11 mouse cellular contexts compared by ENCODE assay signal in the genomic region with DNA sequence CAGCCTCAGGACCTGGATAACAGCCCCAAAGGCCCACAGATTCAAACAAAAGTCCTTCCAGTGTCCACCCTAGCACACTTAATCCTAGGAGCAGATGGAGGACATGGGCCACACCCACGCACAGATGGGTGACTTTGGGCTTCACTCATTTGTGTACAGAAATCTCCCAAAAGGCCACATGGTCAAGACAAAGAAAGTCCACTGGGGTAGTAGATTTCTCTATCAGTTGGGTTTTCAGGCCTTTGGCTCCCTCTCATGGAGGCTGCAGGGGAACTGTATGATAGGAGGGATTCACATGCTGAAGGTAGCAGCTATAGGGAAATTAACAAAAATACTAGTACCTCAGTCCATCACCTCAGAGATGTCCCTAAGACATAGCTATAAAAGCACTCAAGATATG. TPM values are rescaled to one million over a fixed set of nuclear protein-coding genes. Genes with fewer than 3 reads are reported as not detected.
DNase-seq lines count a peak whose midpoint lies in the region; ATAC-seq and TF ChIP-seq lines count a peak whose summit lies in the region.
"Had no signal": no experiment of that assay in that cellular context is flagged by ENCODE, and none has a peak within 500 bp of the region (broad histone marks: within the 10 kb centered on the region; RNA-seq: fewer than 3 reads in every experiment).

No protein-coding gene starts in this region.

- no peak for TF ChIP-seq POLR2A in brain, embryonic 14.5 days (IDR thresholded peaks at IDR 0.05; ENCODE audit: borderline replicate concordance, extremely low read depth, insufficient read depth, insufficient read length, poor library complexity, severe bottlenecking)

- no peaks in the 10 kb centered on the region for H3K9me3 ChIP-seq in forebrain, embryonic 14.5 days (replicated peaks; ENCODE audit: control insufficient read depth, low read length)
- H3K9me3 ChIP-seq in forebrain, embryonic 16.5 days (ENCODE audit: control insufficient read depth, low read length) = no peaks in the 10 kb centered on the region
- no peaks in the 10 kb centered on the region for H3K9me3 ChIP-seq in lung, embryonic 16.5 days (ENCODE audit: control insufficient read depth, low read length)
- H3K9me3 ChIP-seq: embryonic facial prominence, embryonic 13.5 days had no signal

- H3K27ac ChIP-seq in forebrain, embryonic 14.5 days (ENCODE audit: low read depth, low read length) = no peak overlapping the region
- no peak overlapping the region for H3K27ac ChIP-seq in forebrain, embryonic 16.5 days (ENCODE audit: low read length)
- H3K27ac ChIP-seq in lung, embryonic 16.5 days (ENCODE audit: low read length) = no peak overlapping the region
- H3K27ac ChIP-seq: embryonic facial prominence, embryonic 13.5 days had no signal

- DNase-seq in forebrain, embryonic 14.5 days (ENCODE audit: low spot score) = peak; percentile 53
- DNase-seq in lung, postnatal 25 days (ENCODE audit: low spot score) = no peak
- DNase-seq in brain, embryonic 14.5 days (ENCODE audit: low read depth) = peak; percentile 63
- DNase-seq in layer of hippocampus, postnatal 14 days (ENCODE audit: low spot score in 2 of 2) = peak; percentile 27 to 52
- DNase-seq in gastrocnemius, postnatal 10 days = no peak
- DNase-seq in gastrocnemius, adult 8-10 months (ENCODE audit: low spot score in 2 of 2) = no peak

- no peaks in the 10 kb centered on the region for H3K27me3 ChIP-seq in forebrain, embryonic 14.5 days (replicated peaks; ENCODE audit: control insufficient read depth, insufficient read depth, low read length)
- no peaks in the 10 kb centered on the region for H3K27me3 ChIP-seq in forebrain, embryonic 16.5 days (replicated peaks; ENCODE audit: control insufficient read depth, insufficient read depth, low read length)
- H3K27me3 ChIP-seq in lung, embryonic 16.5 days (ENCODE audit: control insufficient read depth, insufficient read depth, low read depth, low read length) = no peaks in the 10 kb centered on the region

- WGBS in forebrain, embryonic 14.5 days = 61% methylated on average over 1 of the region's 1 CpGs
- WGBS in forebrain, embryonic 16.5 days = 55% methylated on average over 1 of the region's 1 CpGs
- WGBS in lung, embryonic 16.5 days = 50% methylated on average over 1 of the region's 1 CpGs

- no peak overlapping the region for H3K4me3 ChIP-seq in forebrain, embryonic 14.5 days (ENCODE audit: low read depth, low read length)
- no peak overlapping the region for H3K4me3 ChIP-seq in forebrain, embryonic 16.5 days (replicated peaks; ENCODE audit: low read length)
- H3K4me3 ChIP-seq in lung, embryonic 16.5 days (ENCODE audit: low read length) = no peak overlapping the region
- H3K4me3 ChIP-seq: embryonic facial prominence, embryonic 13.5 days had no signal

- peak; percentile 45; the same call in 1 of the 2 replicates for TF ChIP-seq CTCF in brain, embryonic 14.5 days (IDR thresholded peaks at IDR 0.05; ENCODE audit: borderline replicate concordance, extremely low read depth, insufficient read depth, insufficient read length)

- H3K4me1 ChIP-seq in forebrain, embryonic 14.5 days (ENCODE audit: control insufficient read depth, insufficient read depth, low read length) = no peaks in the 10 kb centered on the region
- no peaks in the 10 kb centered on the region for H3K4me1 ChIP-seq in forebrain, embryonic 16.5 days (replicated peaks; ENCODE audit: control insufficient read depth, insufficient read depth, low read length)
- no peaks in the 10 kb centered on the region for H3K4me1 ChIP-seq in lung, embryonic 16.5 days (replicated peaks; ENCODE audit: control insufficient read depth, insufficient read depth, low read length)
- H3K4me1 ChIP-seq: embryonic facial prominence, embryonic 13.5 days had no signal

- no peak overlapping the region for H3K9ac ChIP-seq in forebrain, embryonic 14.5 days (ENCODE audit: low read length)
- no peak overlapping the region for H3K9ac ChIP-seq in forebrain, embryonic 16.5 days (replicated peaks; ENCODE audit: low read depth, low read length)
- no peak overlapping the region for H3K9ac ChIP-seq in lung, embryonic 16.5 days (ENCODE audit: low read length)
- H3K9ac ChIP-seq: embryonic facial prominence, embryonic 13.5 days had no signal

- no peak for ATAC-seq in forebrain, embryonic 14.5 days
- ATAC-seq in forebrain, embryonic 16.5 days = no peak; the same call in 1 of the 2 replicates
- peak; percentile 23; the same call in 1 of the 2 replicates for ATAC-seq in lung, embryonic 16.5 days (ENCODE audit: low read depth)

- H3K4me2 ChIP-seq in forebrain, embryonic 14.5 days (ENCODE audit: low read length) = no peak overlapping the region
- no peak overlapping the region for H3K4me2 ChIP-seq in forebrain, embryonic 16.5 days (ENCODE audit: low read length)
- H3K4me2 ChIP-seq in lung, embryonic 16.5 days (ENCODE audit: low read depth, low read length) = no peak overlapping the region
- H3K4me2 ChIP-seq: embryonic facial prominence, embryonic 13.5 days had no signal

- no peaks in the 10 kb centered on the region for H3K36me3 ChIP-seq in forebrain, embryonic 14.5 days (ENCODE audit: control insufficient read depth, insufficient read depth, low read length)
- no peaks in the 10 kb centered on the region for H3K36me3 ChIP-seq in forebrain, embryonic 16.5 days (ENCODE audit: control insufficient read depth, insufficient read depth)
- H3K36me3 ChIP-seq in lung, embryonic 16.5 days (ENCODE audit: control insufficient read depth, insufficient read depth, low read length) = no peaks in the 10 kb centered on the region
- H3K36me3 ChIP-seq: embryonic facial prominence, embryonic 13.5 days had no signal

RNA-seq across cellular contexts. Expression of gene Doxl2, which starts 16.7 kb away (rescaled TPM):
- polyA plus RNA-seq in forebrain, embryonic 14.5 days (2014; fragmentation: Nextera tagmentation; extraction: Ambion mirVana) = not detected in 2 replicates
- polyA plus RNA-seq in forebrain, embryonic 16.5 days (2015; fragmentation: Nextera tagmentation; extraction: Ambion mirVana) = not detected in 2 replicates
- not detected in 2 replicates for polyA plus RNA-seq in lung, embryonic 16.5 days (2015; fragmentation: Nextera tagmentation; extraction: Ambion mirVana)
- not detected in 2 replicates for polyA plus RNA-seq in brain, embryonic 14.5 days (2012; rRNA removed)
- total RNA-seq in layer of hippocampus, postnatal 14 days (2021) = not detected
- not detected for total RNA-seq in gastrocnemius, postnatal 10 days (2021)
- not detected for total RNA-seq in gastrocnemius, adult 8-10 months (2022)
- polyA plus RNA-seq: embryonic facial prominence, embryonic 13.5 days; limb, embryonic 11.5 days had no signal

RNA-seq across cellular contexts. Expression of gene 1600015I10Rik, which starts 28.4 kb away (rescaled TPM):
- polyA plus RNA-seq in forebrain, embryonic 14.5 days (2014; fragmentation: Nextera tagmentation; extraction: Ambion mirVana) = not detected in 2 replicates
- not detected in 2 replicates for polyA plus RNA-seq in forebrain, embryonic 16.5 days (2015; fragmentation: Nextera tagmentation; extraction: Ambion mirVana)
- not detected in 2 replicates for polyA plus RNA-seq in lung, embryonic 16.5 days (2015; fragmentation: Nextera tagmentation; extraction: Ambion mirVana)
- not detected in 2 replicates for polyA plus RNA-seq in brain, embryonic 14.5 days (2012; rRNA removed)
- total RNA-seq in layer of hippocampus, postnatal 14 days (2021) = not detected
- total RNA-seq in gastrocnemius, postnatal 10 days (2021) = not detected
- not detected for total RNA-seq in gastrocnemius, adult 8-10 months (2022)
- total RNA-seq: ES-E14 had no signal
- polyA plus RNA-seq: embryonic facial prominence, embryonic 13.5 days; limb, embryonic 11.5 days had no signal

RNA-seq across cellular contexts. Expression of gene Svs1, which starts 28.6 kb away (rescaled TPM):
- polyA plus RNA-seq in forebrain, embryonic 14.5 days (2014; fragmentation: Nextera tagmentation; extraction: Ambion mirVana) = not detected in 2 replicates
- polyA plus RNA-seq in forebrain, embryonic 16.5 days (2015; fragmentation: Nextera tagmentation; extraction: Ambion mirVana) = not detected in 2 replicates
- polyA plus RNA-seq in lung, embryonic 16.5 days (2015; fragmentation: Nextera tagmentation; extraction: Ambion mirVana) = not detected in 2 replicates
- not detected in 2 replicates for polyA plus RNA-seq in brain, embryonic 14.5 days (2012; rRNA removed)
- not detected for total RNA-seq in layer of hippocampus, postnatal 14 days (2021)
- total RNA-seq in gastrocnemius, postnatal 10 days (2021) = not detected
- total RNA-seq in gastrocnemius, adult 8-10 months (2022) = not detected
- total RNA-seq: ES-E14 had no signal
- polyA plus RNA-seq: embryonic facial prominence, embryonic 13.5 days; limb, embryonic 11.5 days had no signal

Comparison
In these comparisons a context has a peak if more than half of its experiments do, and no peak if none do; other contexts are left out.
1. DNase-seq: peak in forebrain, embryonic 14.5 days (single experiment), brain, embryonic 14.5 days (single experiment) and layer of hippocampus, postnatal 14 days (2 of 2); none in lung, postnatal 25 days (single experiment), gastrocnemius, postnatal 10 days (single experiment) and gastrocnemius, adult 8-10 months (0 of 2).